Mouse (Mus musculus): ENCODE data around the gene Ifitm1.

Ifitm1 gene

DNA sequence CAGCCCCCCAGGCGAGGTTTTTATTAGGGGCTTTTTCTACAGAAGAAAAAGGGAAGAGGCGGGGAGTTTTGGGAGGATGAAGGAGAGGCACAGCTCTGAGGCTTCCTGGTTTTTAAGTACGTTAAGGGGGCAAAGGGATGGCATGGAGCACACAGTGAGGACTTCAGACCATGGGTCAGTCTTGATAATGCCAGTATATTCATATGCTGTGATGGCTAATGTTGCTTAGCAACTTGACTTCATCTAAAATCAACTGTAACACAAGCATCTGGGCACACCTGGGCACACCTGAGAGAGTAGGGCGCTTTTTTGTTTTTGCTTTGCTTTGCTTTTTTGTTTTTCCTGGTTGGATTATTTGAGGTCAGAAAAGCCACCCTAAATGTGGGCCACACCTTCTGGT, at the start of gene Ifitm1:
TSS of gene Ifitm1 (plus strand) at position 301 of the 400 bp plus-strand sequence.
- no peak for DNase-seq

DNA sequence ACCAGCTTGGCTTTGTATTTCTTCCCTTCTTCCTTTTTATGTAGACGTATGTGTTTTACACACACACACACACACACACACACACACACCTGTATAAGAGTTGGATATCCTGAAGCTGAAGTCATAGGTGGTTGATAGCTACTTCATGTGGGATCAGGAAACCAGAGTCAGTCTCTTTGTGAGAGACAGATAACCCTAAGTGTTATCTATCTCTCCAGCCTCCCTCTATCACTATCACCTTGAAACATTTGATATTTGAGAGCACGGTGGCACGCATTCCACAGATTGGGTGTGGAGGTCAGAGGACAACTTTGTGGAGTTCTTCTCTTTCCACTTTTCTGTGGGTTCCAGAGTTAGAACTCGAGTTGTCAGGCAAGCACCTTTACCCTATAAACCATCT, 47.1 kb upstream of the Ifitm1 start:
- no peak for DNase-seq

DNA sequence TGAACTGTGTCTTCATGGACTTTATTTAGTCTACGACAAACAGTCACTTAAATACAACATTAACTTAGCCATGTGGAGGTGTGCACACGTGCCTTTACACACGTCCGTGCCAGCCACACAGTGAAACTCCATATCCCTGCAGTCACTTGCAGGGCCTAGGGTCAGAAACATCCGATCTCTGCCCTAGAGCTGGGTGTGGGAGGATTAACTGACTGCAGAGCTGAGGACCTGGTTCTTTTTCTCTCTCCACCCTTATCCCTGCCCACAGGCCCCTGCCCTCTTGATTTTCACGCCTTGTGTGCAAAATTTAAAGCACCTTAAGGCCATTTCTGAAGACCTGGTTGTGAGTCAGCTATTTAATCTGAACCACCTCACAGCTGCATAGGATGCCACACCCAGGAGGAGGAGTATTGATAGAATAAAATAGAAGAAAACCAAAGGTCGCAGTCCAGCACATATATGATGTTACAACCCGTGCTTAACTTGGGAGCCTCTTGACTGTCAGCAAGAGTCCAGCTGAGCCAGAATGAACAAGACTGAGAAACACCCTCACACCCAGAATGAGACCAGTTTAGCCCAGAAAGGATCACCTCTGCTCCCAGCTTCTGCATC, 46.5 kb upstream of the Ifitm1 start, which contains the start of gene Nlrp6:
TSS of gene Nlrp6 (plus strand) at position 485 of the 612 bp plus-strand sequence.
- DNase-seq: no peak

DNA sequence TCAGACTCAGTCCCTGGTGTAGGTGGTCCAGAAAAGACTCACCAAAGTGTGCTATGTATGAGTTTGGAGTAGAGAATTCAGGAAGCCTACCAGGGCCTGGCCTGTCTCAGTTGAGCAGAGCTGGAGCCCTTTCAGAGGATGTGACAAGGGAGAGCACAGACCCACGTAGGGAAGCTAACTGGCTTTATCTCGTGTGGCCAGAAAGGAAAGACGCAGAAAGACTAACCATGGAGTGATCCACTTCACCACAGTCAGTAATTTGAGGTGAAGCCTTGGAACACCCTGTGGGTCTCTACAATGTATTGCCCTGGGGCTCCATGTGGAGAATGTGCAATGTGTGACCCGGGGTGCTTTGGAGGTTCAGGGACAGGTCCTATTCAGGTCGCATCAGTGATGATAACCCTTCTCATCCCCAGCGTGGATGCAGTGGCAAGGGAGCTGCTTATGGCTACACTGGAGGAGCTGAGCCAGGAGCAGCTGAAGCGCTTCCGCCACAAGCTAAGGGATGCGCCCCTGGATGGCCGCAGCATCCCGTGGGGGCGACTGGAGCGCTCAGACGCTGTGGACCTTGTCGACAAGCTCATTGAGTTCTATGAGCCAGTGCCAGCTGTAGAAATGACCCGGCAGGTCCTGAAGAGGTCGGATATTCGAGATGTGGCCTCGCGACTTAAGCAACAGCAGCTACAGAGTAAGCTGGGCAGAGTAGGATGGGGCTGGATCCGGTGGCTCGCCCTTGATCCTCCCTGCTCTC, 45.6 kb upstream of the Ifitm1 start:
- DNase-seq: no peak

DNA sequence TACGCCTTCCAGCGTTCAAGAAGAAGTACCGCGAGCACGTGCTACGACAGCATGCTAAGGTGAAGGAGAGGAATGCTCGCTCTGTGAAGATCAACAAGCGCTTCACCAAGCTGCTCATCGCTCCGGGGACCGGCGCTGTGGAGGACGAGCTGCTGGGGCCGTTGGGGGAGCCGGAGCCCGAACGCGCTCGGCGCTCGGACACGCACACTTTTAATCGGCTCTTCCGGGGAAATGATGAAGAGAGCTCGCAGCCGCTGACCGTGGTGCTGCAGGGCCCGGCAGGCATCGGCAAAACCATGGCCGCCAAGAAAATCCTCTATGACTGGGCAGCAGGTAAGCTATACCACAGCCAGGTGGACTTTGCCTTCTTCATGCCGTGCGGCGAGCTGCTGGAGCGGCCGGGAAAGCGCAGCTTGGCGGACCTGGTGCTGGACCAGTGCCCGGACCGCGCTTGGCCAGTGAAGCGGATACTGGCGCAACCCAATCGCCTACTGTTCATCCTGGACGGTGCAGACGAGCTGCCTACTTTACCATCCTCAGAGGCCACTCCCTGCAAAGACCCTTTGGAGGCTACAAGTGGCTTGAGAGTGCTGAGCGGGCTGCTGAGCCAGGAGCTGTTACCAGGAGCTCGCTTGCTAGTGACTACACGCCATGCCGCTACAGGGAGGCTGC, 44.5 kb upstream of the Ifitm1 start:
- DNase-seq: peak; percentile 83

DNA sequence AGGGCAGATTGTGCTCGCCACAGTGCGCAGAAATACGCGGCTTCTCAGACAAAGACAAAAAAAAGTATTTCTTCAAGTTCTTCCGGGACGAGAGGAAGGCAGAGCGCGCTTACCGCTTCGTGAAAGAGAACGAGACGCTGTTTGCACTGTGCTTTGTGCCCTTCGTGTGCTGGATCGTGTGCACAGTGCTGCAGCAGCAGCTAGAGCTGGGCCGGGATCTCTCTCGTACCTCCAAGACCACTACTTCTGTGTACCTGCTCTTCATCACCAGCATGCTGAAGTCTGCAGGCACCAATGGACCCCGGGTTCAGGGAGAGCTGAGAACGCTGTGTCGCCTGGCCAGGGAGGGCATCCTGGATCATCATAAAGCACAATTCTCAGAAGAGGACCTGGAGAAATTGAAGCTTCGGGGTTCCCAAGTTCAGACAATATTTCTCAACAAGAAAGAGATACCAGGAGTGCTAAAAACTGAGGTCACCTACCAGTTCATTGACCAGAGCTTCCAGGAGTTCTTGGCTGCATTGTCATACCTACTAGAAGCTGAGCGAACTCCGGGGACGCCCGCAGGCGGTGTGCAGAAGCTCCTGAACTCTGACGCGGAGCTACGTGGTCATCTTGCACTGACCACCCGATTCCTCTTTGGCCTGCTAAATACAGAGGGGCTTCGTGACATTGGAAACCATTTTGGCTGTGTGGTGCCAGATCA, 43.8 kb upstream of the Ifitm1 start:
- no peak for DNase-seq

DNA sequence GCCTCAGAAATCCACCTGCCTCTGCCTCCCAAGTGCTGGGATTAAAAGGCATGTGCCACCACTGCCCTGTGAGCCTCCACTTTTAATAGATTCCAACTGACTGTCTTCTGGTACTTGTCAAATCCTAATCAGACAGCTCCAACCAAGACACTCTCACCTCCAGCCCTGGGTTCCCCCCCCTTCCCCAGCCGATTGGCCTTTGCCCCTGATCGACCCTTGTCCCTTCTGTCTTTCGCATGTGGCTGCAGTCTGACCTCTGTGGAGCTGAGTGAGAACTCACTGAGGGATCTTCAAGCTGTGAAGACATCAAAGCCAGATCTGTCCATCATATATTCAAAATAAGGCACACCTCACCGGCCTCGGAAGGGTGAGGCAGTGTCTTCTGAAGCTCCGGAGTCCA, 39.8 kb upstream of the Ifitm1 start:
- DNase-seq: no peak

DNA sequence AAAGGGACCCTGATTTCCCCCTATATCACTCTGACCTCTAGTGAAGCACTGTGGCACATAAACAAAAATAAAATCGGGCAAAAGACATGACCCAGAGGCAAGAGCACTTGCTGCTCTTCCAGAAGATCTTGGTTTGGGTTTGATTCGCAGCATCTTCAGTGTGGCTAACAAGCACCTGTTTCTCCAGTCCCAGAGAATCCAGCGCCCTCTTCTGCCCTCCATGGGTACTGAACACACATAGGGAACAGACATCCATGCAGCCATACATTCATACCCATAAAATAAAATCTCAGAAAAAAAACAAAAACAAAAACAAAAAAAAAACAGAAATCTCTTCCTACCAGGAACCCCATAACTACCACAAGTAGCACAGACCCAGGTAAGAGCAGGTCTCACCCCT, 28.6 kb upstream of the Ifitm1 start:
- DNase-seq: no peak

DNA sequence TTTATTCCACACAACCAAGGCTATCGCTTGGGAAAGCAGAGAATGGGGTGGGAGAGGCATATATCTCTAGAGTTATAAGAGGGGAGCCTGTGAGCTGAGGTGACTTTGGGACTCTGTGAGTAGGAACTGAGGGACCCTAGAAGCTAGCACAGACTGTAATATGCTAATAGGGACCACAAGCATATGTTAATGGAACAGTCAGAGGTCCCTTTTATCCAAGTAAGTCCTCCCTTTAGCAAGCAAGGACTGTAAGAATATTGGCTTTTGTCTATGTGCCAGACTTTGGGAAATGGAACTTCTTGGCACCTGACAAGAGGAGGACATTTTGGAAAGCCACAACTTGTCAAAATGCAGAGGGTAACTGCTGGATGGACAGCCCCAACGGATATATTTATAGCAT, 28.1 kb upstream of the Ifitm1 start:
- no peak for DNase-seq

DNA sequence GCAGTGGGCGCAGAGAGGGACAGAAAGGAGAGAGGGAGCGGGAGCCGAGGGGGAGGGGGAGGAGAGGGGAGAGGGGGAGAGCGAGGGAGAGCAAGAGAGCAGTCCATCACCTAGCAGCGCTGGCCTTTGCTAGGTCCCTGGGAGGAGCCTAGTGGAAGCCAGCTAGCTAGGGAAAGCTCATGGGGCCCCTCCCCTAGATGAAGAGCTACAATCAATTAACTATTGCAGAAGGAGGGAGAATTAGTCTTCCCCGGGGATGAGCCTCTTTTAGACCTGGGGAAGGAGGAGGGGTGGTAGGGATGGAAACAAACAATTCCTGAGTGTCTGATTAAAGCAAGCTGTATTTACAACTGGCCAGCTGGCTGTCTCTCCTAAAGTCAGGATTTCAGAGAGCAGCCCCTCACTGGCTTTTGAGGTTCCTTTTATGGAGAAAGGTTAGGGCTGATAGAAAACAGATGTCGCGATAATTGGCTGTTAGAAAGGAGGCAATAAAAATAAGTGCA, 27.3 kb upstream of the Ifitm1 start:
- DNase-seq: no peak

DNA sequence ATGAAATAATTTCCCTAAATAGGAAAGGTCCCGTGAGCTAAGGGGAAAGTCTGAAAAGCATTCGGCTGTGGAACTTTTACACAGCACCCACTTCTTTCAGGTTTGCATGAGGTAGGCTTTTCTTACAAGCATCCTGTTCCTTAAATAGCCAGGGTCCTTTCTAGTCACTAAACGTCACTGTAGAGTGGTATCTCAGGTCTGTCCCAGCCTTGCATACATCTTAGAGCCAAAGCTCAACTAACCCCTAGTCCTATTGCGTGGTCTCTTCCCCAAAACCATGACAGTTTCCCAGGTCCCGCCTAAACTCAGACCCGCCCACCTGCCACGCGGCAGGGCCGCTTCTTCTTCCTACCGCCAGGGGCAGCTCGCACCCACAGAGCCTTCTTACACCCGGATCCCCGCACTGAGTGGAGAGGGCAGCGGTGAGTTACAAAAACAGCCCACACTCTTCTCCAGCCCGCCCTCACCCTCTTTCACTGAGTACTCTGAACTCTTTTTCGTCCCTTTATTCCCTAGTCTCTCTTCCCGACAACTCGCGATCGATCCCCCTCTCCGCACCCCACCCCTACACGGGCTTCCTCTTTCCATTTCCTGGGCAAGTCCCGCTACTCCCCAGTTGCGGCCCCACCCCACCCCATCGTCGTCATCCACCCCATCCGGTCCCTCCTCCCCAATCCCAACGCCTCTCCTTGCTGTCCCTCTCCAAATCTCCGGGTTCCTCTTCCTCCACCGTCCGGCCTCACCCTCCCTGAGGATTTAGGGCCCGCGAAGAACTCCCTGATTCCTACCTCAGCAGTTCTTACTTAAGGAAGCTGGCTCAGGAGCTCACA, 25.6 kb upstream of the Ifitm1 start, which contains the start of gene Pgghg:
TSS of gene Pgghg (plus strand) at position 170 of the 830 bp plus-strand sequence.
- peak; percentile 36 for DNase-seq

DNA sequence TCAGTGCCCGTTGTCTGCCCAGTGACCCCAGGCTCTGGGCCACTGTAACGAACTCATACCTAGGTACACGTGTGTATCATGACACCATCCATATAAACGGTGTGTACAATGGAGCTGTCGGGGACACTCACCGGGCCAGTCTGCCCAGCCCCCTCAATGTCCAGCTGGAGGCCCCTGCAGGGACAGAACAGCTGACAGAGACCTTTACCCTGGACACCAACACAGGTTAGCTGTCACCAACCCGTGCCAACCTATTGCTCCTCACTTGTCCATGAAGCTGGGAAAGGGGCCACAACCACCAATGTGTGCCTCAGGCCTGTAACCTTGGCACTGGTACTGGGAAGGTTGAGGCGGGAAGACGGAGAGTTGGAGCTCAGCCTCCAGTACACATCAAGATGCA, 24.7 kb upstream of the Ifitm1 start:
- DNase-seq: no peak

DNA sequence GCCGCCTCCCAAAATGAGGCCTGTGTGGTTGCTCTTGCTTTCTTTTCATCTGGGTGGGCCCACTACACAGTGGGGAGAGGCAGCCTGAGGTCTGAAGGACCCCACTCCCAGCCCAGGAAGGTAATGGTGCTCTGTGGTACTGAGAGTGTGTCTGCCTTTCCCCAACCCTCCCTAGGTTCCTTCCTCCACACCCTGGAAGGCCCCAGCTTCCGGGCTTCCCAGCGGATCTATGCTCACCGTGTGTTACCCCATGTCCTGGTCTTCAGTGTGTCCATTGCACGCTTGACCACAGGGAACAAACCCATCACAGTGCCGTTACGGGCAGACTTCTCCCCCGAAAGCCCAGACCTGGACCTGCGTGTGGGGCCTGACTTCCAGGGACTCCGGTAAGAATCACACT, 24.2 kb upstream of the Ifitm1 start:
- DNase-seq: no peak

DNA sequence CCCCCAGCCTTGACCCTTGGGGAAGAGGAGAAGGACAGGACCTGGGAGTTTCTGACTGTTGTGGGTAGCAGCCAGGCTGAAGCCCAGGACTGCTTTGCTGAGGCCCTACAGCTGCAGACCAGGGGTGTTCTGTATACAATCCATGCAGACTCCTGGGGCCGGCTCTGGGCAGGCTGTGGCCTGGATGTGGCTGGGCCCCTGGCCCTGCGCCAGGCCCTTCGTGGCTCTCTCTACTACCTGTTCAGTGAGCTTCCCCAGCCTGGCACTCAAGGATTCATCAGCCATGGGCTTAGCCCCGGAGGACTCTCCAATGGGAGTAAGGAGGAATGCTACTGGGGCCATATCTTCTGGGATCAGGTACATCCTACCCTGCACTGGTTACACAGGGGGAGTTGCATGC, 23.7 kb upstream of the Ifitm1 start:
- no peak for DNase-seq

DNA sequence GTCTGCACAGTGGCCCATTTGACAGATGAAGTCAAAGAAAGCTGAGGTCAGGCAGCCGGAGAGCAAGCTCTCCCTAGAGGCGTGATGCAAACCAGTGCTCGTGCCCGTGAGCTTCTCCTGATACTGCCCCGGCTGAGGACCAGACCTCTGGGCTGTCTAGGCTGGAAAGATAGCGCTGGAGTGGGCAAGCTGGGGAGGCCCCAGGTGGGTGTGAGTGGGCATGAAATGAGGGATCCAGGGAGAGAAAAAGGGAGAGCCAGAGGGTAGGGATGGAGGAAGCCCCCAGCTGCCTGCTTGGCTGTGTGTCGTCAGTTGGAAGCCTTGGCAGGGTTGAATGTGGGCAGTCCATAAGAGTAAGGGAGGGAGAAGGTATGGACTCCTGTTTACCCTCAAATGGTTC, 22.8 kb upstream of the Ifitm1 start:
- DNase-seq: no peak

DNA sequence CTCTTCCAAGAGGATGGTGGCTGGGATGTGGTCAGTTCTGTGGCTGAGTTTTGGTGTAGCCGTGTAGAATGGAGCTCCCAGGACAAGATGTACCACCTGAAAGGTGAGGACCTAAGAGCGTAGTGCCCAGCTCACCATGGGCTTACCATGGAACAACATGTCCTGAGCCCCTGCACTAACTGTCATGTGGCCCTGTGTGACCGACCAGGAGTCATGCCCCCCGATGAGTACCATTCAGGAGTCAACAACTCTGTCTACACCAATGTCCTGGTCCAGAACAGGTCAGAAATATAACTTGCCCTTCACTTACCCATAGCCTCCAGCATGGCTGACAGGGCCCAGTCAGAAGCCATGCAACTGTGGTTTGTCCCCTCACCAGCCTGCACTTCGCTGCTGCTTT, 21.8 kb upstream of the Ifitm1 start:
- DNase-seq: no peak

DNA sequence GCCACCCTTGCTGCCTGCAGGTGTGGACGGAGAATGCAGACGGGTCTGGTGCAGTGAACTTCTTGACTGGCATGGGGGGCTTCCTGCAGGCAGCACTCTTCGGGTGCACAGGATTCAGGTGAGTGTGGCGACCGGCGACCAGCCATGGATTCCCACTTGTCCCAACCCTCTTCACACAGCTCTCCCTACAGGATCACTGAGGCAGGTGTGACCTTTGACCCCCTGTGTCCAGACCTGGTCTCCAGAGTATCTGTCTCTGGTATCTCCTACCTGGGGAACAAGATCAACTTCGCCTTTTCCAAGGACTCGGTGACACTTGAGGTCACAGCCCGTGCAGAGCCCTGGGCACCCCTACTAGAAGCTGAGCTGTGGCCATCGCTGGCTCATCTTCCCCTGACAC, 20.7 kb upstream of the Ifitm1 start:
- DNase-seq: no peak

DNA sequence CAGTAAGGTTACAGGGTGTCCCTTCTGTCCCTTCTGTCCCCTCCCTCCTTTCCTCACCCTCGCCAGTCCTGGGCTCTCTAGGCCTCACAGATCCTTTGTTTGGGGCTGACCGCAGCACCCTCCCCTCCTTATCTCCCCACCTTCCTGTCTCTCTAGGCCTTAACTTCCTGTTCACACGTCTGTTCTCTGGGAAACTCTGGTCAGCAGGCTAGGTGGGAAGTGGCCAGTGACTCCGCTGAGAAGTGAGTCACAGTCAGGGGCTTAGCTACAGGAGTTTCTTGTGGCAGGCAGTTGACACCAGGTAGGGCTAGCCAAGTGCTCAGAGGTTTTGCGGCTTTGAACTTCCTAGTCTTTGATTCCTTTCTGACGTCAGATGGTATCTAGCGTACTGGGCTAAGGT, 20.0 kb upstream of the Ifitm1 start:
- DNase-seq: no peak

DNA sequence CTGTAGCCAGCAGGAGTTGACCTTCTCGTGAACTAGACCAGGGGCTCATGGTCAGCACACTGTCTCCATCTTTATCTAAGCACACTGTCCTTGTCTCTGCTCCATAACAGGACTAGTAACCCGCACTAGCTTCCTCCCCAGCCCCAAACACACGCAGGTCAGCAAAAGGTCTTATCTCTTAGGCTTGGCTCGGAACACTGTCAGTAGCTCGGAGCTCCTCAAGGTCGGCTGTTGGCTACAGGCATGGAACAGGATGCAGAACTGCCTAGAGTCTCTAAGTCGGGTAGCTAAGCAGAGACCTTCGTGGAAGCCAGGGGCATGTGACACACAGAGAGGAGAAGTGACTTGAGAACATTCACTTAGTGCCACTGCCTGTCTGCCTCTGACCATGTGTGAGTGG, 18.9 kb upstream of the Ifitm1 start:
- DNase-seq: no peak

DNA sequence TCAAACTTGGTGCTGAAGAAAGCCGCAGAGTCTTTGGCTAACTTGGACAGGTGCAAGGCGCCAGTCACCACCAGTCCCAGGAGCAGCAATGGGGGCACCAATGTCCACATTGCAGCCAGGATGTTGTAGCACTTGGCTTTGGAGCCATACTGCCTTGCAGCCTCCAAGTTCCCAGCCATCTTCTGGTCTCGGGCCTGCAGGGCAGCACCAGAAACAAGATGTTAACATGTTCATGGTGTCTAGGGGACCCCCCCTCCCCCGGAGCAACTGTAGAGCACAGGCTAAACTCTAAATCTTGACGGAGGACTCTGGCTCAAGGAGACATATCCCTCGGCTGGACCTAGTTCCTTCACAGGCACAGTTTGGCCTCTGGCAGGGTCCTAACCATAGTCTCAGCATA, 17.8 kb upstream of the Ifitm1 start:
- DNase-seq: no peak

DNA sequence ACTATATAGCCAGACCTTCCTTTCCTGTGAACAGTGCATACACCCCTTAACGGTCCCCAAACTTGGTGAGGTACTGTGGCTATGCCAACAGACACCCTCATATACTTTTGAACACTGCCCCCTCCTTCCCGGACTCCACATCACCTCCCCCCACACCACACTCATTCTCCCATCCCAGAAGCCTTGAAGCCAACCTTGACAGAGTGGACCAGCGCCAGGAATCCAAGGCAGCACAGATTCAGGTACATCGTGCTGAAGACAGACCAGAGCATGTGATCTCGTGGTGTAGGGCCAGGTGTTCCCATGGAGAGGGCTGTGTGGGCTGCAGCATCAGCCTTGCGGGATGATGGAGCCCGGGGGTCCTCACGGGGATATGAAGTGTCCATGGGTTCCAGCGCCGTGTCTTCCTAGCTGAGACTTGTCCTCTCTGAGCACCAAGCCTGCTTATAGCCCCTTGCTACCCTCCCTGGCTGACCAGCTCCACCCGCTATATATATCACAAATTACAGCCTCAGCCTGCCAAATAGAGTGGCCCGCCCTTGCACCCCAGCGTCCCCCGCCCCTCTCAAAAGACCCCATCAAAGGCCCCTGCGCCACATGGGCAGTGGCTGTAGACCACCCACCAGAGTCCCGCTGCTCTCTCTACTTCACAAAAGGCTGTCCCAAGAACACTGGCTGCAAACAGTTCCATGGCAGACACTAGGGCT, 17.0 kb upstream of the Ifitm1 start, which contains the start of gene Ifitm5:
TSS of gene Ifitm5 (minus strand) at position 468 of the 707 bp plus-strand sequence.
- DNase-seq: no peak

DNA sequence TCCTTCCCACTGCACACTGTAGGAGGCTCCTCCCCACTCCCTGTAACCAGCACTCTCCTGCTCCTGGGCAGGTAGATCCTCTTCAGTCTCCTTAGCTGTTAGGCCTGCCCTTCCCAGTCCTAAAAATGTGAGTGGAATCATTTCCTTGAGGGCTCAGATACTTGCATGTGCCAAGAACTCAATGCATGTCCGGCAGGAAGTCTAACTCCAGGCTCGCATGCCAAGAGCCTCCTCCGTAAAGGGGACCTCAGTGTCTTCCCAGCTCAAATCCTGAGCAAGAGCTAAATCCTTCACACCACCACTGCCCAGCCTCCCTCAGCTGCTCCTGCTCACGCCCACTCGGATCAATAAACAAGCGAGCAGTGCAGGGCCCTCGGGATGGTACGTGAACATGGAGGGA, 16.0 kb upstream of the Ifitm1 start:
- DNase-seq: no peak
